Mouse (Mus musculus): ENCODE measurements at regions not wholly inside any gene's neighbourhood (a gene's known extent, or its start where the extent isn't known, plus 50 kb on each side); places are given as distances from the start of the nearest gene placed in this dataset.

- in situ Hi-C loops (cut with MboI), result no loop called here
Measured at GRCm38 (mm10) chr6:67186537-67187274, 51.3 kb upstream of the Serbp1 start.

- in situ Hi-C loops (cut with MboI), result no loop called here
Measured at GRCm38 (mm10) chr6:67184662-67185061, 53.3 kb upstream of the Serbp1 start.

GRCm38 (mm10) chr6:67183481-67184215, 54.3 kb upstream of the Serbp1 start:
- in situ Hi-C loops (cut with MboI), result no loop called here

- in situ Hi-C loops (cut with MboI), result no loop called here
Measured at GRCm38 (mm10) chr6:67182453-67182852, 55.5 kb upstream of the Serbp1 start.

- in situ Hi-C loops (cut with MboI), result no loop called here
Measured at GRCm38 (mm10) chr6:67181459-67181858, 56.5 kb upstream of the Serbp1 start.

- in situ Hi-C loops (cut with MboI), result no loop called here
Measured at GRCm38 (mm10) chr6:67179416-67179815, 58.6 kb upstream of the Serbp1 start.

GRCm38 (mm10) chr6:67178531-67178930, 59.4 kb upstream of the Serbp1 start:
- in situ Hi-C loops (cut with MboI), result no loop called here

GRCm38 (mm10) chr6:67178101-67178500, 59.9 kb upstream of the Serbp1 start:
- in situ Hi-C loops (cut with MboI), result no loop called here

- in situ Hi-C loops (cut with MboI), result no loop called here
Measured at GRCm38 (mm10) chr6:67170674-67170946, 67.4 kb upstream of the Serbp1 start.

GRCm38 (mm10) chr6:67169873-67170673, 67.9 kb upstream of the Serbp1 start:
- in situ Hi-C loops (cut with MboI), result no loop called here

- in situ Hi-C loops (cut with MboI), result no loop called here
Measured at GRCm38 (mm10) chr6:67168803-67169202, 69.2 kb upstream of the Serbp1 start.

- in situ Hi-C loops (cut with MboI), result no loop called here
Measured at GRCm38 (mm10) chr6:67168031-67168777, 69.8 kb upstream of the Serbp1 start.

GRCm38 (mm10) chr6:67165091-67165490, 72.9 kb upstream of the Serbp1 start:
- in situ Hi-C loops (cut with MboI), result no loop called here

GRCm38 (mm10) chr6:67163947-67164346, 74.0 kb upstream of the Serbp1 start:
- in situ Hi-C loops (cut with MboI), result no loop called here

- in situ Hi-C loops (cut with MboI), result no loop called here
Measured at GRCm38 (mm10) chr6:67162814-67163213, 75.2 kb upstream of the Serbp1 start.

- in situ Hi-C loops (cut with MboI), result no loop called here
Measured at GRCm38 (mm10) chr6:67161610-67162009, 76.4 kb upstream of the Serbp1 start.

GRCm38 (mm10) chr6:67160564-67160963, 77.4 kb upstream of the Serbp1 start:
- in situ Hi-C loops (cut with MboI), result no loop called here

GRCm38 (mm10) chr6:67159726-67160523, 78.1 kb upstream of the Serbp1 start:
- in situ Hi-C loops (cut with MboI), result loop anchor here (5.0 kb wide), 1 partner anchor 193 kb away; no protein-coding TSS in a partner anchor

GRCm38 (mm10) chr6:67159224-67159623, 78.8 kb upstream of the Serbp1 start:
- in situ Hi-C loops (cut with MboI), result loop anchor here (5.0 kb wide), 1 partner anchor 192 kb away; no protein-coding TSS in a partner anchor

GRCm38 (mm10) chr6:67158765-67159164, 79.2 kb upstream of the Serbp1 start:
- in situ Hi-C loops (cut with MboI), result loop anchor here (5.0 kb wide), 1 partner anchor 191 kb away; no protein-coding TSS in a partner anchor
